Mouse (Mus musculus) T-cell, adult 66 days (primary cell): ENCODE data around the gene Saa3. TPM values are rescaled to one million over a fixed set of nuclear protein-coding genes. Genes with fewer than 3 reads are reported as not detected.

Experiments used
- total RNA-seq, 2 experiments: library from RNA; stranded (reverse); gene quantifications; 3 replicates in 1 of 2; 4 replicates in 1 of 2; pipeline ENCODE4 v1.2.4; 2023

Saa3 gene
- under 1 TPM in 1 of 2 experiments, not detected in 1; 0.27 TPM for total RNA-seq

GRCm38 (mm10) chr7:46715600-46715999 is at the start of gene Saa3:
Saa3 (minus strand) TSS chr7:46715700.

GRCm38 (mm10) chr7:46751490-46751889 is 36.0 kb upstream of the Saa3 start, which contains the start of gene Saa2:
Saa2 (plus strand) TSS chr7:46751790.

GRCm38 (mm10) chr7:46742880-46743279 is 27.4 kb upstream of the Saa3 start, which contains the start of gene Saa1:
Saa1 (minus strand) TSS chr7:46742980.

GRCm38 (mm10) chr7:46732458-46732857 is 17.0 kb upstream of the Saa3 start, which contains the start of gene Saa4:
Saa4 (minus strand) TSS chr7:46732603.

GRCm38 (mm10) chr7:46710390-46710844 is 5.1 kb downstream of the Saa3 start, which contains the start of gene Saal1:
Saal1 (minus strand) TSS chr7:46710680.

GRCm38 (mm10) chr7:46672160-46672672 is 43.3 kb downstream of the Saa3 start, which contains the start of gene Tph1:
Tph1 (minus strand) TSS chr7:46672537.

Other genes with a start within 250 kb of the Saa3 start
- 10 to 100 TPM; 18.9 to 19.4 TPM for gene Sergef, start 75.9 kb downstream of the Saa3 start, total RNA-seq
- not detected for gene Tph1, start 43.2 kb downstream of the Saa3 start, total RNA-seq
- gene Saal1, start 5.0 kb downstream of the Saa3 start, total RNA-seq, result 10 to 100 TPM; 14.9 to 16.7 TPM
- gene Saa4, start 16.9 kb upstream of the Saa3 start, total RNA-seq, result not detected
- gene Saa1, start 27.3 kb upstream of the Saa3 start, total RNA-seq, result not detected
- gene Saa2, start 36.1 kb upstream of the Saa3 start, total RNA-seq, result not detected
- gene Hps5, start 80.4 kb upstream of the Saa3 start, total RNA-seq, result 10 to 100 TPM; 38.6 to 42.2 TPM
- gene Gtf2h1, start 80.4 kb upstream of the Saa3 start, total RNA-seq, result 10 to 100 TPM; 43.4 to 59.7 TPM
- 100 to 1,000 TPM; 287 to 303 TPM for gene Ldha, start 125.8 kb upstream of the Saa3 start, total RNA-seq
- gene Ldhc, start 145.5 kb upstream of the Saa3 start, total RNA-seq, result not detected
- 10 to 100 TPM; 55.8 to 56.7 TPM for gene Tsg101, start 204.3 kb upstream of the Saa3 start, total RNA-seq
- 1 to 10 TPM; 6.0 to 8.2 TPM for gene Uevld, start 242.8 kb upstream of the Saa3 start, total RNA-seq